Mouse (Mus musculus): ENCODE measurements at regions not wholly inside any gene's neighbourhood (a gene's known extent, or its start where the extent isn't known, plus 50 kb on each side); places are given as distances from the start of the nearest gene placed in this dataset.
A peak's percentile ranks its signal among the peaks of the same experiment; 100 is the strongest.

DNA sequence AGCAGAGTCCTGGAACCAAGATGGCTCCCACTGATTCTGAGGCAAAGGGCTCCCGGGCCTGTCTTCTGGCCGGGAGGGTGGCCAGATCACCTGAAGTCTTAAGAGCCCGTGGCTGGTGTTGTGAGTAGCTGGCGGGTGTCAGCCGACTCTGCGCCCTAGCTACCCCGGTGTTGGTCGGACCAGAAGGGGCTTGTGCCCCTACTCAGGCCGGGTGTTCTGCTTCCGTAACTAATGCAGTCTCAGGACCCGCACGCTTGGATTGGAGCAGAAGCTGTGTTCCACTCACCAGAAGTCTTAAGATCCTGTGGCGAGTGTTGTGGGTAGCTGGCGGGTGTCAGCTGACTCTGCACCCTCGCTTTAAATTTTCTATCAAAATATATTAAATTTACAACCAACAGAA is 1285.3 kb upstream of the Cdh9 start:
- no peak for DNase-seq

DNA sequence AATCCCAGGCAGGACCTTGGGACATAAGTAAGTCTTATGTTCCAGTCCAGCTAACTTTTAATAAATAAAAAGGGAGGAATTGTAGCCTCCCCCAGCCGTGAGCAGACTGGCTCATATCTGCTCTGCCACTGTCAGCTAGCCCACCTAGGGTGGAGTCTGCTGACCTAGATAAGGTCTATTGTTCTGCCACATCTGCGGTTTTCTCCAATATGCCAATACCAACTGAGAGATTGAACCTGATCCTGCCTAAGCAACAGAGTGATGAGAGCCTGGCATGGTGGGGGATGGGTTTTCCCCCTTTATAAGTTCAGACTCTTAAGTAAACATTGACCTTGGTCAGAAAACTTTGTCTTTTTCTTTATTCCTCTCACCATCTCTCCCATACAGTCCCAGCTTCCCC is 1250.9 kb upstream of the Cdh9 start:
- DNase-seq = no peak

DNA sequence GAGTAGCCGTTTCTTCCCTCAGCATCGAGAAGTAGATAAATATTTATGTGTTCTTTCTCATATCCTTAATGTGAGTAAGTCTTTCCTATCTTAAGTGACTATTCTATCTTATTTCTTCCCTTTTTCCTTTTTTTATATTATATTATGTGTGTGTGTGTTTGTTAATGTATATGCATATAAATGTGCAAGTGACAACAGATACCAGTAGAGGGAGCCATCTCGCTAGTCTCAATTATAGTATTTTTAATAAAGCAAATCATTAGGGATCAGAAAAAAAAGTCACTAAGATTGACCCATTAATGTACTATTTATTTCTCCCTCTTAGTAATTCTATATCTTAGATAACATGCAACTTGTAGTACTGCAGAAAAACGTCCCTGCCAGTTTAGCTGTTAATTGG is 1228.3 kb upstream of the Cdh9 start:
- DNase-seq = no peak

DNA sequence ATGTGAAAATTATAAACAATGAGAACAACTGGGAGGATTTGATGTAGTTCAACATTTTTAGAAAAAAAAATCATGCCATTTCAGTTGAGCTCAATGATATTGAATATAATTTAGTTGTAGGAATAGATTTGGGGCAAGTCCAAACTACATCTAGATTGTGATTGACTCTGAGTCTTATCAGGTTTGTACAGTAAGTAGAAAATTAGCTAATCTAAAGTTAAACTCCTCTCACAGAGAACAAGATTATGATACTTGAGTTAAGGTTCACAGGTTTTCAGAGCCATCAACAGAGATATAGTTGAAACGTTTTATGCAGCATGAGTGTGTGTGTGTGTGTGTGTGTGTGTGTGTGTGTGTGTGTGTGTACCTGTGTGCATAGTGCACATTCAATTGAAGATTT is 1189.6 kb upstream of the Cdh9 start:
- DNase-seq = no peak

DNA sequence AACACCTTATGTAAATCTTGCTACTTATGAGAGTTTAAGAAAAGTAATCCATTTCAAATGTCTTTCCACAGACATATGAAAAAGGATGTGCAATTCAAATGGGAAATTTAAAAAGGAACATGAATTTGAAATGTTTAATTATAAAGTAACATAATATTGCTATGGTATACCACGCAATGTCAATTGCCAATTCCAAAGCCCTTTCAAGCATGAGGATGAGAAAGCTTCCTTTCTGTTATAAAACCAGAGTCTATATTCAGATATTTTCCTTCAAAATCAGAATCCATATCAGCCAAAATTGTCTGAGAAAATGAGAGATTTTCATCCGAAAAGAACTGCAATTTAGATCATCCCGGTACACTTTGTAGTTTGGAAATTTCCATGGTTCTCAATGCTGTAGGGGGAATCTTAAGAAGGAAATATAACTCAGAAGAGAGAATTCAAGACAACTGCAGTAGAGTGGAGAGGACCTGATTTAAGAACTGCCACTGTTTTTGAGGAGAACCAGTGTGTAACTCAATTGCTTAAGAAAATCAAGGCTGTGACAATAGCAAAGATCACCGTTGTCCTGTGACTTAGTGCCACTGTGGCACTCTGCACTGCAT is 1169.3 kb upstream of the Cdh9 start:
- no peak for DNase-seq

DNA sequence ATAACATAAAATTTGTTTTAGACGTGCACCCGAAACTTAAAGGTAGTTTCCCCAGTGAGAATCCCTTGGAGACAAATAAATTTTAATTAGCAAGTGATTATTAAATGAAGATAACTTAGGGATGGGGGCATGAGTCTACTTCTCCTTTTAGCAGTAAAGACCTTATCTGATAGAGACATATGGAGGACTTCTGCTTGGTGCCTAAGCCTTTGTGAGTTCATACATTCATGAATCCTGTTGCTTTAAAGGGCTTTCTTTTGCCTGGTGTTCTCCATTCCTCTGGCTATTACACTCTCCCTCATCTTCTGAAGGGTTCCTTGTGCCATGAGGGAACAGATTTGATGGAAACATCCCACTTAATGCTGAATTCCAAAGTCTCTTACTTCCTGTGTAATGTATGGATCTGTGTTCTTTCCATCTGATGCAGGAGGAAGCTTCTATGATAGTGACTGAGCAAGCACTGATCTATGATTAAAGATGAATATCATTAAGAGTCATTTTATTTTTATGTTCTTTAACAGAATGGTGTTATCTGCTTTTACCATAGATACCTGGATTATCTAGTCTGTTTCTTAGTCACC is 1146.2 kb upstream of the Cdh9 start:
- no peak for DNase-seq

DNA sequence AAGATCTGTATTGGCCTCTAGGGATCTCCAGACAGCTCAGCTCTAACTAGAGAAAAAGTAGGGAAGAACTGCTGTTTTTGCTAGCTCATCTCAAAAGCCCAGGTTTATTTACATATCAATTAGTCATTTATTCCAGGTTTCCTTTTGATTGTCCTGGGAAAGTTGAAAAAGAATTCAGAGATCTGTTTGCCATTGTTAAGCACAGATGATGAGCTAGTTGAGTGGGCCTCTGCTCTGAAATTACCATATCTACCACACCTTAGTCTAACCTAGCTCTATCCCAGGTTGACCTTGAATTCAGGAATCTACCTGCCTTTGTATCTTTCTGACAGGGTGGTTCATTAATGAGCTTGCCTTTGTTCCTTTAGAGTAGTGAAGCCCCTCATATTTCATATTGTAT is 1110.6 kb upstream of the Cdh9 start:
- DNase-seq = no peak

DNA sequence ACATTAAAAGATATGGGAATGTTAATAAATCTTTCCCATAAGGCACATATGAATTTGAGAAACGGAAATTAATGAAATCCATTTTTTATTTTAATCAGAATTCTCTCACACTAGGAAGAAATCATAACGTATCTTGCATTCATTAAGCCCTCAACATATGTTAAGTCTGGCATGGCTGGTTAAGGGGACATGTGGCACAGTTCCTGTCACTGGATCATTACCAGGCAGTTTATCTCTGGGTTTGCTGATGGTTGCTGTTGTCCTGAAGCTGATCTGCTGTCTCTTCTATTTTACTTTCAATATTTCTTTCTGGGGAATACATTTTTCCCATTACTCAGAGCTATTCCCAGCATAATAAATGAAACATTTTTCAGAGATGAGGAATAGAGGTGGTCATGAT is 1099.3 kb upstream of the Cdh9 start:
- DNase-seq = peak; percentile 6

DNA sequence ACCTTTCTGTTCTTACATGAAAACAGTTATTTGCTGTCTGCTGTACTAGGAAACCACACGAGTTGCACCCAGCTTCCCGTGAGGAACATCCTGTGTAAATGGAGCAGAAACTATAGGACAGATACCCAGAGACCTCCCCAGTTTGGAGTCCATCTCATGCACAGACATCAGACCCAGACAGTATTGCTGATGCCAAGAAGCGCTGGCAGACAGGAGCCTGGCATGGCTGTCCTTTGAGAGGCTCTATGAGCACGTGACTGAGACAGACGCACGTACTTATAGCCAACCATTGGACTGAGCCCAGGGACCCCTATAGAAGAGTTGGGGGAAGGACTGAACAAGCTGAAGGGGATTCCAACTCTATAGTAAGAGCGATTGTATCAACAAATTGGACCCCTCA is 1098.3 kb upstream of the Cdh9 start:
- no peak for DNase-seq

DNA sequence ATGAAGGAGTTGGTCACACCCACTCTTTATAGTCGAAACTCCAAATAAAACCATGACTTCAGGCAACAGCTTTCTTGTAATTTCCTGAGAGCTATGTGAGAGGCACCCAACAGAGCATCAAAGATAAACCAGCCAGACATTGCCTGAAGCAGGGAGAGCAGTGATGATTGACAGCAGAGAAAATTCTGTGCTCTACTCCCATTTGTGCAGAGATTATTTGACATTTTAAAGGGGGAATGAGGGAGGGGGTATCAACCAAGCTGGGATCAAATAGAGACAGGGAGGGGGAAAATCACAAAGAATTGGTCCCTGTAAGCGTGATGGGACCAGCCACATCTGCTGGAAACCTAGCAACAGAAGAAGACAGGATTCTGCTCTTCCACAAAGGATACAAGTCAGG is 1091.4 kb upstream of the Cdh9 start:
- DNase-seq = no peak

DNA sequence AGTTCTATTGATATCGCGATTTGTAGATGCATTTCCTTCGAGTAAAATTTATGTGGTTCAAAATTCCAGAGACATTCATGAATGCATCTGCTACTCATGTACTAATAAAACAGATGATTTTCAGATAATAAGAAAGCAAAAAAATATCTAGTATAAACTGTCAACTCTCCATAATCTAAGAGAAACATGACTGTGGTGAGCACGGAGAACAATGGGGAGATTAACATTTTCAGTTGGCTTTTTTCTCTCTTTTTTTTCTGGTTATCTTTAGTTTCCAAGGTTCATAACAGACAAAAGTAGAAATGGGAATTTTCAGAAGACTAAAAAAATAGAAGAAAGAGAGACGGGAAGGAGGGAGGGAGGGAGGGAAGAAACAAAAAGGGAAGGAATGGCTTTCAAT is 1079.8 kb upstream of the Cdh9 start:
- DNase-seq = no peak

DNA sequence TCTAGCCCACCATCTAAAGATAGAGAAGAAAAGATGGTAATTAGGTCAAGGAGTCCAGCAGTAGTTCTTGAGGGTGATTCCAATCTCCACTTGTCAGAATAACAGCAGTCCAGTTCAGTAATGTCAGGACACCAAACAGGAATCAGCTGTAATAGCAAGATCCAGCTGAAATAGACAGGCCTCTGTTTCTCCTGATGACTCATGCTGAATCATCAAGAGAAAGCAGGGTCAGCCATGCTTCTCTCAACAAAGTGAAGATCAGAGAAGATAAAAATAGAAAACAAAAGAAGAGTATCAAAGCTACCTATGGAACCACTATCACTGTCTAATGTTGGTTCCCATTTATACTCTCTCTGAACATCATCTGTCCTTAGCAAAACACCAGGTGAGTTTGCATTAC is 1061.8 kb upstream of the Cdh9 start:
- no peak for DNase-seq

DNA sequence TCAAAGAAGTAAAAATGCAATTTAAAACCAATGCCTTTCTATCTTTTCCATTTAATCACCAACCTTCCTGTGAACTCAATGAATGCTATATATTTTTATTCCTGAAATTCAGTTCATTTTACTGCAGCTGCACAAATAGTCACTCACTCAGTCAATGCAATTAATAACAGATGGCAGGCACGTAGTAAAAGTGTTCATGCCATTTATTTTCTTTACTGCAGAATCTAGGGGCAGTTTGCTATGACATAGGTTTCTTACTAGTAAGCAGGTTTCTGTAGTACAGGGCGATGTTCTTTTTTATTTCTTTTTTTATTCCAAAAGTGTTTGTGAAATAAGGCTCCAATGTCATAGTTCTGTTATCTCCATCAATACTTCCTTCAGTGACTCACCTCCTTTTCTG is 1035.8 kb upstream of the Cdh9 start:
- no peak for DNase-seq

DNA sequence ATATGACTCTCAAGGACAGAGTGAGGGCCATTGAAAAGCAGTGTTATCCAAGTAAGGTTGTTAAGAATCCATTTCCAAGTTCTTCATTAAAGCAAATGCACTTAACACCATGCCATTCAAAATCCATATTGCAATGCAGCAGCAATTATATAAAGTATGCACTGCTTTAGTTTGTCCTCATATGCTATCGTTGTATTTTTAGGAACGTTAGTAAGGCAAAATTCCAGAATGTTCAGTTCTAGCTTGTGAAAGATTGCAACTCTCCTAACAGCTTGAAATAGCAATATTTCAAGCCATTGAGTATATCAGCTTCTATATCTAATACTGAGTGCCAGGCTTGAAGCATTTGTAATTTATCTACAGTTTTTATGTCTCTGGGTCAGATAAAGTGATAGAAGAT is 1011.9 kb upstream of the Cdh9 start:
- DNase-seq = no peak

DNA sequence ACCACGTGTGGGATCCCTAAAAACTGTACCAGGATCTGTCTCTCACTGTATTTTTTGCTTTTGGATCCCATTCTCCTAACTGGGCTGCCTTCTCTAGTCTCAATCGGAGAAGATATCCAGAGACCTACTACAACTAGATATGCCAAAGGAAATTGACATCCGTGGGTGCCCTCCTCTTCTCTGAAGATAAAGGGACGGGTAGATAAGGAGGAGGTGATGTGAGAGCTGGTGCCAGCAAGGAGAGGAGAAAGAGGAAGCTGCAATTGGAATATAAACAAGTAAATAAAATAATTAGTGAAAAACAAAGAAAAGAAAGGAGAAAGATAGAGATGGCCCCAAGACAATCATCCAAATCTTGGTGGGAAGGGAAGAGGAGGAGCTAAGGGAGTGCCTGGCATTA is 986.6 kb upstream of the Cdh9 start:
- no peak for DNase-seq

DNA sequence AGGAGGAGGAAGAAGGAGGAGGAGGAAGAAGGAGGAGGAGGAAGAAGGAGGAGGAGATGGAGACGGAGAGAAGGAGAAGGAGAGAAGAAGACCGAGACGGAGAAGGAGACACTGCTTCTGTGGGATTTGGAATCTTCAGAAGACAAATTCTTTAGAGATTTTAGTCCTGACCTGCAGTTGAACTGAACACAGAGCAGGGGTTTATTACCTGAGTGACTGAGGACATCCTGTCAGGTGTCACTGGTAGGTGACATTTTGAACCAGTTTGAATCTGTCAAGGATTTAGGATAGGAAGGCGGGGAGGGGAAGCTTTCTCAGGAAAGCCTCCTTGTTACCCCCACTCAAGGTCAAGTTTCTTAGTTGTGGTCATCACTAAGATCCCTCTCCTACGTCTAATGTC is 985.5 kb upstream of the Cdh9 start:
- DNase-seq = no peak

Data from layer of hippocampus, adult 9-11 months (tissue).